Mouse (Mus musculus) hindbrain, embryonic 15.5 days (tissue): ENCODE measurements around the gene App. TPM values are rescaled to one million over a fixed set of nuclear protein-coding genes. Genes with fewer than 3 reads are reported as not detected.

Source experiments
- ATAC-seq: fragments of 200-750 bp; cut with Nextera tagmentation; 2 replicates; pipeline ENCODE4 v1.8.0; 2017; ENCODE audit warnings: low read depth, moderate number of reproducible peaks, moderate TSS enrichment; ENCODE audit not compliant: low FRiP score
- H3K27ac ChIP-seq: fragments of 300-500 bp; sonication (generic); replicated peaks from 2 replicates; pipeline ENCODE4 v1.5.1; 2015; ENCODE audit warnings: mild to moderate bottlenecking, inconsistent platforms
- H3K27me3 ChIP-seq: fragments of 300-500 bp; sonication (generic); 2 replicates; pipeline ENCODE4 v1.6.1; 2015; ENCODE audit warnings: control low read depth, inconsistent platforms
- H3K36me3 ChIP-seq: fragments of 300-500 bp; sonication (generic); 2 replicates; pipeline ENCODE4 v1.6.1; 2015; ENCODE audit warnings: control low read depth, inconsistent platforms
- H3K4me1 ChIP-seq: fragments of 300-500 bp; sonication (generic); replicated peaks from 2 replicates; pipeline ENCODE4 v1.6.1; 2015; ENCODE audit warnings: control low read depth, inconsistent platforms
- H3K4me2 ChIP-seq: fragments of 300-500 bp; sonication (generic); 2 replicates; pipeline ENCODE4 v1.6.1; 2015; ENCODE audit warnings: moderate library complexity, mild to moderate bottlenecking, inconsistent platforms
- H3K4me3 ChIP-seq: fragments of 300-500 bp; sonication (generic); 2 replicates; pipeline ENCODE4 v1.5.1; 2015; ENCODE audit warnings: mild to moderate bottlenecking, inconsistent platforms
- H3K9ac ChIP-seq: fragments of 300-500 bp; sonication (generic); 2 replicates; pipeline ENCODE4 v1.6.1; 2015; ENCODE audit warnings: inconsistent platforms
- H3K9me3 ChIP-seq: fragments of 300-500 bp; sonication (generic); 2 replicates; pipeline ENCODE4 v1.6.1; 2016; ENCODE audit warnings: control low read depth, inconsistent platforms
- WGBS: fragments of 180-500 bp; shearing (Covaris S2); methylation state at CpG from one replicate; pipeline ENCODE4 v1.1.7; 2015; 5-methylcytosine and 5-hydroxymethylcytosine counted together
- polyA plus RNA-seq: library from polyadenylated mRNA; unstranded; fragments of >200 nt; fragmentation: Nextera tagmentation; extraction: Ambion mirVana; gene quantifications from 2 replicates; pipeline ENCODE4 v1.2.1, GENCODE M21; 2015

Gene App
- polyA plus RNA-seq, 1 experiment from 2014 or later, result 455 TPM

DNA sequence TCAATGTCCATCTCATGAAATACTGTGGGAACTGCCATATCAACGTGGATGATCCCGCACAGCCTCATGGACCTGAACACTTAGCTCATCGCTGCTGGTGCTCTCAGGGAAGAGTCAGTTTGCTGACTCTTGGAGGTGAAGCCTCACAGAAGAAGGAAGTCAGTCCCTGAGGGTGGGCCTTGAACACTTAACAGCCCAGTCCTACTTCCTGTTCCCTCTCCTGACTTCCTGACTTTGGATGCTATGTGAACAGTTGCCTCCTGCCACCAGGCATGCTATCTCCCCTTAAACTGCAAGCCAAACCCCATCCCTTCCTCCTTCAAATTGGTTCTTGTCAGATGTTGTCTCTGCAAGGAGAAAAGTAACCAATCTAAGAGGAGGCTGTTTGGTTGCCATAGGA lies 188.2 kb downstream of the App start:
- Histone ChIP-seq H3K4me3 (no peak overlapping the region), H3K4me2 (no peak overlapping the region), H3K9me3 (no peaks in the 10 kb centered on the region), H3K27ac (no peak overlapping the region), H3K9ac (no peak overlapping the region), H3K36me3 (peaks cover 15% of the 10 kb centered on the region; the same call in 1 of the 2 replicates), H3K27me3 (no peaks in the 10 kb centered on the region), H3K4me1 (peaks cover 8% of the 10 kb centered on the region; the same call in 1 of the 2 replicates)
- ATAC-seq, result no peak
- 93% methylated on average over 3 of the region's 3 CpGs for WGBS

DNA sequence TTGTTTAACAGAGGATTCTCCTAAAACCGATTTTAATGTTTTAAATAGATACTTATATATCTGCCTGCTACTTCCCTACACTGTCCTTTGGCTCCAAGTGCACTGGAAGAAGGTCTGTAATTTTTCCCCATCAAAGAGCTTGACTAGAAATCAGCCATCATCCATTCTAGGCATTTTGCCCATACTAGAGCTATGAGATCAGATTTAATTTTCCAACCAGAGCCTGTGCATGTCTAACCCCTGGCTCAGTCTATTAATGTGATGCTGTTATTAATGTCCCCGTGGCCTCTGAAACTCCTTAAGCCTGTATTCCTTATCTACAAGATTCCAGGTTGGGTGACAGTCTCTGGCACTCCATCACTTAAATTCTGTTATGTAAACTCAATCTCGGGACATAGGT lies 190.1 kb downstream of the App start:
- no peak overlapping the region for H3K9ac ChIP-seq
- WGBS, result 84% methylated on average over 3 of the region's 3 CpGs

DNA sequence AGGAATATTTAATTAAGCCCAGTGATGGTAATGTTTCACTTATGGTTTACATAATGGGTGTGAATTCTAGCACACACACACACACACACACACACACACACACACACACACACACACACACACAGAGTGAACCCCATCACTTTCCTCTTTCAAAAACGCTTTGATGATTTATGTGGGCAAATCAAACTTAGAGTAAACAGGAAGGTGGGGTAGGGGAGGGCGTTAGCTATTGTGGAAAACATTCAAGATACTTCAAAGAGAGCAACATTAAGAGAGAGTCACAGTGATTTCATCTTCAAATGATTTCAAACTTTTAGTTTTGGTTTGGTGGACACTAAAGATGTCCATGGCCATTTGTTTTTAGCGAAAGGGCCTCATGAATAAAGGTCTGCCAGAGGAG lies 191.0 kb downstream of the App start:
- Histone ChIP-seq H3K4me2 (no peak overlapping the region), H3K27ac (no peak overlapping the region), H3K4me3 (no peak overlapping the region), H3K36me3 (peaks cover 11% of the 10 kb centered on the region), H3K9me3 (no peaks in the 10 kb centered on the region), H3K27me3 (no peaks in the 10 kb centered on the region), H3K9ac (no peak overlapping the region), H3K4me1 (no peaks in the 10 kb centered on the region)
- WGBS, result 92% methylated on average over 3 of the region's 3 CpGs
- ATAC-seq, result no peak

More for the DNA sequence above, 190.1 kb downstream of the App start:
- Histone ChIP-seq H3K27me3 (no peaks in the 10 kb centered on the region), H3K4me2 (no peak overlapping the region), H3K27ac (no peak overlapping the region), H3K9me3 (no peaks in the 10 kb centered on the region), H3K4me3 (no peak overlapping the region), H3K4me1 (no peaks in the 10 kb centered on the region), H3K36me3 (peaks cover 10% of the 10 kb centered on the region; the same call in 1 of the 2 replicates)
- ATAC-seq, result no peak

DNA sequence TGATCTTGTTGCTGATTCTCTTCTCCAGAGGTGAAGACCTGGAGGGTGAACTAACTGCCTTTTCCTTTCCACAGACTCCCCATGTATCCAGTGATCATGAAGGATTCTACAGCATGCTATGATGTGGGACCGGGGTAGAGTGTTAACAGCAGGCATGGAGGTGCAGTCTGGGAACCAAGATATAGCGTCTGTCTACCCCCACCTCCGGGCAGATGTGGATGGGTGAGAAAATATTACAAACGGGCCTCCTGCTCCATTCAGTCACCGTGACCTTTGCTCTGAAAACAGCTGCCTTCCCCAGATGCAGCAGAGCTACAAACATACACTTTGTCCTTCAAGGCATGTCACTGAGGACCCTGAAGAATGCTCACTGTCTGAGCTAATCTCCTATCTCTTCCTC lies 195.0 kb downstream of the App start:
- Histone ChIP-seq H3K9me3 (no peaks in the 10 kb centered on the region), H3K4me2 (no peak overlapping the region), H3K27ac (no peak overlapping the region), H3K36me3 (peaks cover 20% of the 10 kb centered on the region), H3K4me1 (no peaks in the 10 kb centered on the region), H3K4me3 (no peak overlapping the region), H3K27me3 (no peaks in the 10 kb centered on the region), H3K9ac (no peak overlapping the region)
- 74% methylated on average over 5 of the region's 5 CpGs for WGBS
- ATAC-seq, result no peak

DNA sequence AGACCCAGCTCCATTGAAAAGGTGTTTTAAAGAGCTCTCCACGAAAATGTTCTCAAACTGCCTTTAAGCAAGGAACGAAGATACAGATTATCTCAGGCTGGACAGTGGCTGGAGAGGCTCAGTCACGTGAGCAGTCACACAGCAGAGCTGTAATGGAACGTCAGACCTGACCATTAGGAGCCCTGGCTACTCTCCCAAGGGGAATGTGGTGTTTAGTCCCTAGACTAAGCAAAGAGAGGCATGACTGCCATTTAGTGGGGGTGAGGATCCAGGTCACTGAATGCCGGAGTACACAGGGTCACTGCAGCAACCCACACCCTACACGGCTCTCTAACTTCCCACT lies 199.4 kb downstream of the App start:
- 93% methylated on average over 6 of the region's 6 CpGs for WGBS
- Histone ChIP-seq H3K4me1 (peaks cover 7% of the 10 kb centered on the region; the same call in 1 of the 2 replicates), H3K9me3 (no peaks in the 10 kb centered on the region), H3K27ac (0 out of 2 replicates have a peak overlapping the region, but pooled peaks have one; percentile 5), H3K27me3 (no peaks in the 10 kb centered on the region), H3K9ac (no peak overlapping the region), H3K4me3 (no peak overlapping the region), H3K4me2 (no peak overlapping the region), H3K36me3 (peaks cover 43% of the 10 kb centered on the region)
- 0 out of 2 replicates have a peak, but pooled peaks have one; percentile 24 for ATAC-seq

DNA sequence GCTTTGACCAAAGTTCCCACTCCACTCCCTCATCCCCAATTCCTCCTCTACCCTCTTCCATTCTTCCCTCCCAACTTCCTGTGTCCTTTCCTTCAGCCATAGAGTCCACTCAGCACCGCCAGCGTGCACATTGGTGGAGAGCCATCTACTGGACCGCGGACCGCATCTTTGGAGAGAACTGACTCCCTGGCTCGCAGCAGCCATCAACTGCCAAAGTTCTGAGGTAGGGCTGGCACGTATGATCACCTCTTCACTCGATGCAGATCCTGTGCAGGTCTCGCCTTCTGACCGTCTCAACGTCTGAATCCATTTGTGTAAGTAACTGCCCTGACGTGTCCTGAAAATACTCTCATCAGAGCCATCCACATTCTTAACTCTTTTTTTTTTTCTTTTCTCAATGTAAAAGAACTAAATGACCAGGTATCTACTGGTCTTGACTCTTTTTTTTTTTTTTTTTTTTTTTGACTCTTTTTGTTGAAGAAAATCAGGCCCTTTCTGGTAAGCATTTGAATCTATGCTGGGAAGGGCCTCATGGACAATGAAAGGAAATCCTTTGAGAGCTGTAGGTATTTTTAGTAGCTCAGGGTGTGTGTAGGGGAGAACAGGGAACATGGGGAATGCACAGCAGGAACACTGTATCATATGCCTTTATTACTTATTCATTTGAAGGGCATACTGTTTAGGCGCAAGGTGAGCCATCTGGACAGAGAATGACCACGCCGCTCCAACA lies 200.0 kb downstream of the App start:
- H3K9ac ChIP-seq, result no peak overlapping the region
- 0 out of 2 replicates have a peak overlapping the region, but pooled peaks have one; percentile 5 for H3K27ac ChIP-seq
- H3K4me1 ChIP-seq, result peaks cover 7% of the 10 kb centered on the region; the same call in 1 of the 2 replicates
- no peak for ATAC-seq
- WGBS, result 94% methylated on average over 15 of the region's 15 CpGs
- H3K4me2 ChIP-seq, result no peak overlapping the region
- no peak overlapping the region for H3K4me3 ChIP-seq
- H3K27me3 ChIP-seq, result no peaks in the 10 kb centered on the region
- H3K36me3 ChIP-seq, result peaks cover 47% of the 10 kb centered on the region
- H3K9me3 ChIP-seq, result no peaks in the 10 kb centered on the region

DNA sequence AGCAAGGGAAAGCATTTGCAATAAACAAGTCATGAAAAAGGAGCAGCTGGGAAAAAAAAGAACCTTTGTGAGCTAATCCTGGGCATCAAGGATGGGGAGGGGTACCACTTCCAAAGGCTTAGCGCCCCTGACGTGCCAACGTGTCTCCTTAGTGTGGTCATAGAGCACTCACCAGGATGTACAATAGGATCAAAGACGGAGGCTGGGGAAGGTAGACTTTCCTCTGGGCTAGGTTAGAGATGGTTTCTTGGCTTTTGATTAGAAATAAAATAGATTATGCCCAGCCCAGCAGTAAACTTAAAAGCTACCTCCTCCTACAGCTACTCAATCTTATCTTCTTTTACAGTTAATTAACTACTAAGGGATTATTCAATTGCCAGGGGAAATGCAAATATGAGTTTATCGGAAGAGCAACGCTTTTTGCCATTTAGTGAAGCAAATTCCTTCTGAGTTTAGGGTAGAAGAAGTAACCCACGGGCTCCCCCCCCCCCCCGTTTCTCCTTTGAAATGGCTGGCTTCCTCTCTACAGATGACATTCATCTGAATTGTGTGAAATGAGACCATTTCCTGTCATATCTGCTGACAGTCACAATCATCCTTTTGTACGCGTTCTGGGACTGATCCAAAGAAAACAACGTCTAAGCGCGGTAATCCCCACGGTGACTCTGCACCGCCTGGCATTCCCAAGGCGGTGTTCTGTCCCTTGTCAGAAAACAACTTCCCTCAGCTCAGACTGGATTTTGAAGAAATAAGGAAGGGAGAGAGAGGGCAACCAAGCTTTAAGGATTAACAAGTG lies 201.8 kb downstream of the App start:
- Histone ChIP-seq H3K4me2 (no peak overlapping the region), H3K4me3 (no peak overlapping the region), H3K4me1 (peaks cover 7% of the 10 kb centered on the region; the same call in 1 of the 2 replicates), H3K27me3 (no peaks in the 10 kb centered on the region), H3K27ac (peak overlapping the region; percentile 66), H3K36me3 (peaks cover 36% of the 10 kb centered on the region), H3K9ac (no peak overlapping the region), H3K9me3 (no peaks in the 10 kb centered on the region)
- ATAC-seq, result 0 out of 2 replicates have a peak, but pooled peaks have one; percentile 23
- WGBS, result 58% methylated on average over 16 of the region's 16 CpGs

DNA sequence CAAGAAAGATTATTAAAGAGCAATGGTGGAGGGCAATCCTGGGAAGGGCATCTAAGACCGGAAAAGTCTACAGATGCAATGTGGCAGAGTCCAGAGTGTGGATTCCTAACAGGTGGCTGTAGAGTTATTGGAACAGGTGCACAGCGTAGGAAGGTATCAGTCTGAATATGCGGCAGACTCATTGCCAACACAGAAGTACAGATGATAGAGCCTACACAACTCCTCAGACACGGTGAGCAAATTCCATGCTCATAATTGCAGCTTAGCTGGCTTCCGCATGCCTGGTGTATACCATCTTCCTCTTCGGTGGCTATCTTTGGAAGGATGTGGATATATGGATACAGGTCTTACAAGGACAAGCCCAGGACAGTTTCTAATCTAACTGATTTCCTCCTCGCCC lies 204.5 kb downstream of the App start:
- WGBS, result 96% methylated on average over 7 of the region's 7 CpGs
- no peak for ATAC-seq
- H3K36me3 ChIP-seq, result peaks cover 37% of the 10 kb centered on the region

DNA sequence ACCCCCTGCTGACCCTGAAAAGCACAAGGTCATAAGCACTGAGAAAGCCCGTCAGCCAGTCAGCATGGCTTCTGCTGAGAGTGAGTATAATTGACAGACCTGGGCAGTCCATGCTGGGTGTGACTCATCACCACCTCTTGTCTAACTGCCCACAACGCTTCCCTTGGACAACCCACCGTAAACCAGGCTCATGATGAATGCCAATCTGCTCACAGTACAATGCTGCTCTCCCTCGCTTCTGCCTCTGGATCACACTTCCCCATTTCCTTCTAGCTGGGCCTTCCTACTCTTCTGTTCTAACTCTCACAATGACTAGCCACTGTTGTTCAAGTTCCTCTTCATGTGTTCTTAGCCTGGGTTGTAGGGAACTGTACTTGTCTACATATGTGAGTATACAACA lies 206.6 kb downstream of the App start:
- WGBS, result 54% methylated on average over 4 of the region's 4 CpGs
- H3K27ac ChIP-seq, result no peak overlapping the region
- no peak overlapping the region for H3K9ac ChIP-seq
- no peaks in the 10 kb centered on the region for H3K9me3 ChIP-seq
- peaks cover 39% of the 10 kb centered on the region for H3K36me3 ChIP-seq
- ATAC-seq, result no peak
- no peak overlapping the region for H3K4me3 ChIP-seq
- H3K4me2 ChIP-seq, result no peak overlapping the region
- H3K4me1 ChIP-seq, result peaks cover 5% of the 10 kb centered on the region; the same call in 1 of the 2 replicates
- no peaks in the 10 kb centered on the region for H3K27me3 ChIP-seq

More for the DNA sequence above, 204.5 kb downstream of the App start:
- Histone ChIP-seq H3K4me3 (no peak overlapping the region), H3K4me1 (peaks cover 10% of the 10 kb centered on the region; the same call in 1 of the 2 replicates), H3K9me3 (no peaks in the 10 kb centered on the region), H3K9ac (no peak overlapping the region), H3K27me3 (no peaks in the 10 kb centered on the region), H3K27ac (no peak overlapping the region), H3K4me2 (no peak overlapping the region)

DNA sequence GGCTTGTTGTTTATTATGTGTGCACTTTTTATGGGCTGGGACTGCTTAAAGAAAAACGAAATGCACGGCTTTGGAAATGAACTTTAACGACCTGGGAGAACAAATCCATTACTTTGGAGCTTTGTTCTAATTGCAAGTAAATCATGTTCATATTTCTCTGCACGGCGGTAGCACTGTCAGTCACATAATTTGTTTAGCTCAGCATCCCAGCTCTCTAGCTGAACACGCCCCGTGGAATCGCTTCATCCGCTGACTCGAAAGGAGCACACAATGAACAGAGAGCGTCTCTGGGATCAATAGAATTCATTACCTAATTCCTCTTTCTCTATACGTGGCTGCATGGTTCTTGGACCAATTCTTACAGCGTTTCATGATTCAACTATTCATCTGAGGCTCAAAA lies 207.5 kb downstream of the App start:
- no peaks in the 10 kb centered on the region for H3K9me3 ChIP-seq
- H3K27me3 ChIP-seq, result no peaks in the 10 kb centered on the region
- H3K9ac ChIP-seq, result no peak overlapping the region
- WGBS, result 45% methylated on average over 13 of the region's 13 CpGs
- 0 out of 2 replicates have a peak, but pooled peaks cover 3% of the 10 kb centered on the region for H3K4me1 ChIP-seq
- no peak overlapping the region for H3K27ac ChIP-seq
- H3K4me3 ChIP-seq, result no peak overlapping the region
- peak; percentile 46; the same call in 1 of the 2 replicates for ATAC-seq
- no peak overlapping the region for H3K4me2 ChIP-seq
- H3K36me3 ChIP-seq, result peaks cover 45% of the 10 kb centered on the region

DNA sequence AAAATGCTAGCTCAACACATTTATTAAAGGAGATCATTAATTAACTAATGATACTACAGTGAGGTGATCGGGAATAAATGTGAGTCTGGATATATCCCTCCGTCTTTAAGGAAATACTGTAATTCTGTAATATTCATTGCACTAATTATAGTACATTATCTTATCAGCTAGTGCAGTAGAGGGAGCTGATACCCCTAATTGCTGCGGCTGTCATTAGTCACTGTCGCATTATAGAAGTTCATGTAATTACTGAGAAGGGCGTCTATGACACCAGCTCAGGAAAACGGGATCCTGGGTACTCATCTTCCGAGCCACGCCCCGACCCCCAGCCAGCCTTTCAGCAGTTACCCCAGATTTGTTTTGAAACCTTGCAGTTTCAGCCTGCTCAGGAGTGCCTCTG lies 209.6 kb downstream of the App start:
- Histone ChIP-seq H3K4me2 (no peak overlapping the region), H3K9ac (no peak overlapping the region), H3K9me3 (no peaks in the 10 kb centered on the region), H3K4me3 (no peak overlapping the region), H3K4me1 (0 out of 2 replicates have a peak, but pooled peaks cover 3% of the 10 kb centered on the region), H3K27ac (no peak overlapping the region), H3K36me3 (peaks cover 51% of the 10 kb centered on the region), H3K27me3 (no peaks in the 10 kb centered on the region)
- 67% methylated on average over 9 of the region's 9 CpGs for WGBS
- ATAC-seq, result no peak

DNA sequence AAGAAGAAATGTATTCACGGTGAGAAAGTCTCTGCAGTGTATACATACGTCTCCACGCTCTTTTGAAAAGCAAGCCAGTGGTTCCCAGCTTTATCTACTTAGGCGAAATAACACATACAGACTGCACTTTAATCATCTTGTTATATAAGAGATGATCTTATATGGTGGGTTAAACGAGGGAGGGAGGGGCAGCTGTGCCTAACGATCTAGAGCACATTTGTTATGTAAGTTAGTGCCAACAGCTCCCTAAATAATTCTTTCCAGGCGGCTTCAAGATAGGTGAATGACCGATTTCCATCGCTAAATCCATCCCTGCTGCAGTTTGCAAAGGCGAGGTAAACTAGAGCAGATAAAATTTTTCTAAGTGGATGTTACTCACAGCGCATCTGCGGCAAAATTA lies 210.0 kb downstream of the App start:
- Histone ChIP-seq H3K36me3 (peaks cover 49% of the 10 kb centered on the region), H3K27ac (no peak overlapping the region), H3K9ac (no peak overlapping the region), H3K9me3 (no peaks in the 10 kb centered on the region), H3K4me3 (no peak overlapping the region), H3K27me3 (no peaks in the 10 kb centered on the region), H3K4me1 (0 out of 2 replicates have a peak, but pooled peaks cover 3% of the 10 kb centered on the region), H3K4me2 (no peak overlapping the region)
- no peak for ATAC-seq
- 72% methylated on average over 12 of the region's 12 CpGs for WGBS
